In the genomic region with DNA sequence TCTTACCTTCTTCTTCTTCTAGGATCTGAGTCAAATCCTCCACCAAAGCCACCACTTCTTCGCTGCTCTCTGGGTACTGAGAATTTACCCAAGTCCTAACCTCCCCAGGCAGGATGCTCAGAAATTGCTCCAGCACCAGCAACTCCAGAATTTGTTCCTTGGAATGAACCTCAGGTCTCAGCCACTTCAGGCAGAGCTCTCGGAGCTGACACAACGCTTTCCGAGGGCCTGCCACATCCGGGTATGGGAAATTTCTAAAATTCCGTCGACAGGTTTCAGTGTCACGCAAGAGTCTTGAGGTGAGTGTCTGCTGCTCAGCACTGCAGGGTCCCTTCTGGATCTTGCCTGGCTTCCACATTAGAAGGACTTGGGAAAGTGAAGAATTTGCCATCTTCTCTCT, we compare ENCODE assay signal across 13 mouse cellular contexts. TPM values are rescaled to one million over a fixed set of nuclear protein-coding genes. Genes with fewer than 3 reads are reported as not detected.
"Had no signal": no experiment of that assay in that cellular context is flagged by ENCODE, and none has a peak within 500 bp of the region (broad histone marks: within the 10 kb centered on the region; RNA-seq: fewer than 3 reads in every experiment).

No protein-coding gene starts in this region.

- DNase-seq: retina, postnatal 1 day; right cerebral cortex, adult 18-20 months; right cerebral cortex, postnatal 14 days; right cerebral cortex, postnatal 25 days; right cerebral cortex, postnatal 4 days; spleen, adult 18-20 months; thymus, adult 18-20 months; thymus, adult 2 months; thymus, postnatal 14 days; thymus, postnatal 25 days; thymus, postnatal 36 days; thymus, postnatal 4 days had no signal

RNA-seq across cellular contexts. Expression of a gene that starts 24.6 kb away (rescaled TPM):
- total RNA-seq: neutrophil, adult 5-6 weeks had no signal
